Mouse (Mus musculus): ENCODE data around the gene Nemf. TPM values are rescaled to one million over a fixed set of nuclear protein-coding genes. Genes with fewer than 3 reads are reported as not detected.
"Not testable (repeated sequence)": the region's sequence is repeated elsewhere in the genome, so short reads cannot be mapped to it uniquely, and the experiment has no call there.

Gene Nemf
- 107 and 112 TPM in 2 replicates for polyA plus RNA-seq (2015; fragmentation: Nextera tagmentation; extraction: Ambion mirVana)

GRCm38 (mm10) chr12:69356546-69357299 lies at the start of gene Nemf:
TSS of gene Nemf (minus strand) at chr12:69357165.
- peak; percentile 62 for ATAC-seq (ENCODE audit: insufficient number of reproducible peaks, insufficient read depth, low FRiP score, low TSS enrichment, low read depth)
- Histone ChIP-seq H3K27ac (peak within 1 kb of the TSS; percentile 76), H3K9ac (peak within 1 kb of the TSS; percentile 89), H3K9me3 (no peaks in the 10 kb centered on the region), H3K36me3 (peaks cover 29% of the 10 kb centered on the region), H3K27me3 (no peaks in the 10 kb centered on the region), H3K4me2 (peak within 1 kb of the TSS; percentile 78), H3K4me1 (peaks cover 7% of the 10 kb centered on the region), H3K4me3 (peak within 1 kb of the TSS; percentile 79)
- WGBS, result 1% methylated on average over 45 of the region's 50 CpGs

GRCm38 (mm10) chr12:69402594-69403167 lies 45.7 kb upstream of the Nemf start:
- no peaks in the 10 kb centered on the region for H3K36me3 ChIP-seq
- no peaks in the 10 kb centered on the region for H3K9me3 ChIP-seq
- H3K4me2 ChIP-seq, result no peak overlapping the region
- H3K4me1 ChIP-seq, result peaks cover 7% of the 10 kb centered on the region; the same call in 1 of the 2 replicates
- ATAC-seq (ENCODE audit: insufficient number of reproducible peaks, insufficient read depth, low FRiP score, low TSS enrichment, low read depth), result no peak
- H3K27me3 ChIP-seq, result no peaks in the 10 kb centered on the region
- no peak overlapping the region for H3K4me3 ChIP-seq
- WGBS, result 87% methylated on average over 13 of the region's 13 CpGs
- no peak overlapping the region for H3K27ac ChIP-seq
- H3K9ac ChIP-seq, result no peak overlapping the region

GRCm38 (mm10) chr12:69402100-69402499 lies 45.1 kb upstream of the Nemf start:
- Histone ChIP-seq H3K9ac (peak overlapping the region; percentile 51; the same call in 1 of the 2 replicates), H3K4me2 (no peak overlapping the region; the same call in 1 of the 2 replicates), H3K27me3 (no peaks in the 10 kb centered on the region), H3K4me3 (no peak overlapping the region), H3K9me3 (no peaks in the 10 kb centered on the region), H3K36me3 (no peaks in the 10 kb centered on the region), H3K4me1 (peaks cover 7% of the 10 kb centered on the region; the same call in 1 of the 2 replicates), H3K27ac (peak overlapping the region; percentile 64; the same call in 1 of the 2 replicates)
- 24% methylated on average over 9 of the region's 9 CpGs for WGBS
- peak; percentile 59; the same call in 1 of the 2 replicates for ATAC-seq (ENCODE audit: insufficient number of reproducible peaks, insufficient read depth, low FRiP score, low TSS enrichment, low read depth)

GRCm38 (mm10) chr12:69400871-69401286 lies 43.9 kb upstream of the Nemf start:
- peaks cover 7% of the 10 kb centered on the region; the same call in 1 of the 2 replicates for H3K4me1 ChIP-seq
- no peaks in the 10 kb centered on the region for H3K36me3 ChIP-seq
- no peak overlapping the region for H3K4me3 ChIP-seq
- no peaks in the 10 kb centered on the region for H3K27me3 ChIP-seq
- 27% methylated on average over 2 of the region's 2 CpGs for WGBS
- no peak for ATAC-seq (ENCODE audit: insufficient number of reproducible peaks, insufficient read depth, low FRiP score, low TSS enrichment, low read depth)
- H3K9me3 ChIP-seq, result no peaks in the 10 kb centered on the region
- no peak overlapping the region for H3K27ac ChIP-seq
- no peak overlapping the region for H3K4me2 ChIP-seq
- no peak overlapping the region for H3K9ac ChIP-seq

- no peak overlapping the region for H3K4me2 ChIP-seq
- no peaks in the 10 kb centered on the region for H3K9me3 ChIP-seq
- no peaks in the 10 kb centered on the region for H3K36me3 ChIP-seq
- peaks cover 7% of the 10 kb centered on the region; the same call in 1 of the 2 replicates for H3K4me1 ChIP-seq
- ATAC-seq (ENCODE audit: insufficient number of reproducible peaks, insufficient read depth, low FRiP score, low TSS enrichment, low read depth), result no peak
- H3K27ac ChIP-seq, result no peak overlapping the region
- no peak overlapping the region for H3K9ac ChIP-seq
- WGBS, result 86% methylated on average over 4 of the region's 4 CpGs
- H3K27me3 ChIP-seq, result no peaks in the 10 kb centered on the region
- no peak overlapping the region for H3K4me3 ChIP-seq
Observed at GRCm38 (mm10) chr12:69400367-69400766, 43.4 kb upstream of the Nemf start.

GRCm38 (mm10) chr12:69394456-69394855 lies 37.5 kb upstream of the Nemf start:
- Histone ChIP-seq H3K9me3 (no peaks in the 10 kb centered on the region), H3K27me3 (no peaks in the 10 kb centered on the region)
- ATAC-seq (ENCODE audit: insufficient number of reproducible peaks, insufficient read depth, low FRiP score, low TSS enrichment, low read depth), result no peak

GRCm38 (mm10) chr12:69393076-69393475 lies 36.1 kb upstream of the Nemf start:
- Histone ChIP-seq H3K27ac (no peak overlapping the region), H3K27me3 (no peaks in the 10 kb centered on the region), H3K9ac (no peak overlapping the region), H3K9me3 (no peaks in the 10 kb centered on the region), H3K4me2 (no peak overlapping the region), H3K36me3 (no peaks in the 10 kb centered on the region), H3K4me3 (no peak overlapping the region), H3K4me1 (no peaks in the 10 kb centered on the region)
- 75% methylated on average over 10 of the region's 10 CpGs for WGBS
- no peak for ATAC-seq (ENCODE audit: insufficient number of reproducible peaks, insufficient read depth, low FRiP score, low TSS enrichment, low read depth)

More at GRCm38 (mm10) chr12:69394456-69394855, 37.5 kb upstream of the Nemf start:
- Histone ChIP-seq H3K4me1 (no peaks in the 10 kb centered on the region), H3K4me3 (no peak overlapping the region), H3K27ac (no peak overlapping the region), H3K36me3 (no peaks in the 10 kb centered on the region), H3K9ac (no peak overlapping the region), H3K4me2 (no peak overlapping the region)
- 83% methylated on average over 6 of the region's 6 CpGs for WGBS

GRCm38 (mm10) chr12:69390000-69390698 lies 33.2 kb upstream of the Nemf start:
- H3K27ac ChIP-seq, result no peak overlapping the region
- WGBS, result 80% methylated on average over 7 of the region's 7 CpGs
- no peak overlapping the region for H3K4me2 ChIP-seq
- ATAC-seq (ENCODE audit: insufficient number of reproducible peaks, insufficient read depth, low FRiP score, low TSS enrichment, low read depth), result no peak
- H3K9me3 ChIP-seq, result no peaks in the 10 kb centered on the region
- no peak overlapping the region for H3K4me3 ChIP-seq
- no peak overlapping the region for H3K9ac ChIP-seq
- H3K36me3 ChIP-seq, result no peaks in the 10 kb centered on the region
- H3K4me1 ChIP-seq, result no peaks in the 10 kb centered on the region
- H3K27me3 ChIP-seq, result no peaks in the 10 kb centered on the region

GRCm38 (mm10) chr12:69389273-69389938 lies 32.4 kb upstream of the Nemf start:
- Histone ChIP-seq H3K4me3 (no peak overlapping the region), H3K9ac (no peak overlapping the region), H3K4me2 (no peak overlapping the region), H3K4me1 (no peaks in the 10 kb centered on the region), H3K27ac (no peak overlapping the region), H3K9me3 (no peaks in the 10 kb centered on the region), H3K27me3 (no peaks in the 10 kb centered on the region), H3K36me3 (no peaks in the 10 kb centered on the region)
- no peak for ATAC-seq (ENCODE audit: insufficient number of reproducible peaks, insufficient read depth, low FRiP score, low TSS enrichment, low read depth)
- 63% methylated on average over 7 of the region's 7 CpGs for WGBS

- Histone ChIP-seq H3K9me3 (no peaks in the 10 kb centered on the region), H3K4me2 (no peak overlapping the region), H3K36me3 (no peaks in the 10 kb centered on the region), H3K27me3 (no peaks in the 10 kb centered on the region), H3K4me3 (no peak overlapping the region), H3K9ac (no peak overlapping the region), H3K27ac (no peak overlapping the region), H3K4me1 (no peaks in the 10 kb centered on the region)
- WGBS, result 93% methylated on average over 10 of the region's 10 CpGs
- no peak for ATAC-seq (ENCODE audit: insufficient number of reproducible peaks, insufficient read depth, low FRiP score, low TSS enrichment, low read depth)
Observed at GRCm38 (mm10) chr12:69388321-69388869, 31.4 kb upstream of the Nemf start.

- not testable (repeated sequence) for H3K4me2 ChIP-seq; H3K4me3 ChIP-seq; H3K4me1 ChIP-seq; ATAC-seq (ENCODE audit: insufficient number of reproducible peaks, insufficient read depth, low FRiP score, low TSS enrichment, low read depth); H3K27me3 ChIP-seq; H3K9ac ChIP-seq; H3K36me3 ChIP-seq; H3K27ac ChIP-seq; H3K9me3 ChIP-seq
- 77% methylated on average over 10 of the region's 12 CpGs for WGBS
Observed at GRCm38 (mm10) chr12:69386281-69386732, 29.3 kb upstream of the Nemf start.
